Comparison of ENCODE assay signal across 16 mouse cellular contexts in the genomic region with DNA sequence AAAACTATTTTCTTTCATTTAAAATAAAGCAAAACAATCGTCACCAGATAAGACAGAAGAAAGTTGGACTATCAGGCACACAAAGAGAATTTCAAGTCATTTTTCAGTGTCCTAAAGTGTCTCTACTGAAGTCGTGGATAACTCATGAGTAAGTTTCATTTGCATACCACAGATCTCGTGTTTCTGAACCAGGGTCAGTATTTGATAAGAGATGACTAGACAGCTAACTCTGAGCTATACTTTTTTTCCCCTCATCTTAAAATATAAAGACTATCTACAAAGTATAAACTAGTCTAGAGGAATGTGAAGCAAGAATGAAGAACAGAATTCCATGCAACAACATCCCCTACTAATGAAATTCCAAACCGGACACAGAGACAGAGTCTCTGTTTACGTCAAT.
A peak's percentile ranks its signal among the peaks of the same experiment; 100 is the strongest.
DNase-seq lines count a peak whose midpoint lies in the region; TF ChIP-seq lines count a peak whose summit lies in the region.
"Had no signal": no experiment of that assay in that cellular context is flagged by ENCODE, and none has a peak within 500 bp of the region (broad histone marks: within the 10 kb centered on the region; RNA-seq: fewer than 3 reads in every experiment).

No protein-coding gene starts in this region.

- H3K9me3 ChIP-seq in CH12.LX (replicated peaks; ENCODE audit: low read length) = no peaks in the 10 kb centered on the region
- H3K9me3 ChIP-seq: G1E had no signal

- no peak overlapping the region for H3K4me2 ChIP-seq in CH12.LX (ENCODE audit: insufficient read depth, low read depth, poor library complexity, severe bottlenecking)

- no peak for TF ChIP-seq RAD21 in CH12.LX (IDR thresholded peaks at IDR 0.05; ENCODE audit: low read depth, low read length)

- no peak overlapping the region for H3K4me3 ChIP-seq in CH12.LX (replicated peaks in 1 of 3; ENCODE audit: low read depth in 2 of 3, low read length in 2 of 3, poor library complexity in 1 of 3)

- no peak for TF ChIP-seq POLR2A in CH12.LX (IDR thresholded peaks at IDR 0.05; ENCODE audit: low read depth, low read length)

- no peak overlapping the region for H3K9ac ChIP-seq in CH12.LX (ENCODE audit: insufficient read depth, low read depth)

- no peak for TF ChIP-seq CTCF in CH12.LX (conservative IDR thresholded peaks at IDR 0.05 in 1 of 2, IDR thresholded peaks at IDR 0.05 in 1 of 2; ENCODE audit: low read depth in 2 of 2, low read length in 2 of 2)

- H3K4me1 ChIP-seq in CH12.LX (ENCODE audit: control insufficient read depth in 1 of 2, insufficient read depth in 2 of 2) = peaks cover 2 to 33% of the 10 kb centered on the region in 2 experiments; a peak in 3 of 4 replicates

- DNase-seq in CH12.LX (ENCODE audit: extremely low read depth) = peak; percentile 61
- no peak for DNase-seq in ovary, adult 18-20 months (ENCODE audit: low spot score)
- DNase-seq: adrenal gland, adult 2 months; adrenal gland, adult 8-10 months; adrenal gland, postnatal 10 days; adrenal gland, postnatal 14 days; adrenal gland, postnatal 25 days; adrenal gland, postnatal 36 days; B cell, adult 2 months; cerebellum, adult 11 months; cerebellum, adult 11-12 months; cerebellum, adult 18-20 months; cerebellum, adult 2 months; cerebellum, adult 8-10 months had no signal

- H3K79me2 ChIP-seq in CH12.LX (replicated peaks; ENCODE audit: control insufficient read depth, extremely low read depth, insufficient read depth, poor library complexity, severe bottlenecking) = no peaks in the 10 kb centered on the region

- dilution Hi-C loops in CH12.LX (cut with MboI; ENCODE audit: extremely low pct_ligation_motif_present, extremely low pct_unique_long_range_greater_than_20kb, low sequenced_read_pairs) = no loop called here

- peak; percentile 59 for TF ChIP-seq EP300 in CH12.LX (IDR thresholded peaks at IDR 0.05; ENCODE audit: low read length)

- H3K27ac ChIP-seq in CH12.LX (ENCODE audit: insufficient read depth, low read depth) = no peak overlapping the region

- H3K36me3 ChIP-seq in CH12.LX (replicated peaks in 1 of 2; ENCODE audit: control insufficient read depth in 1 of 2, insufficient read depth in 1 of 2, low read length in 1 of 2) = peaks cover 5 to 31% of the 10 kb centered on the region in 2 experiments

- in situ Hi-C loops in CH12.LX (cut with MboI; ENCODE audit: low pct_ligation_motif_present, low pct_unique_long_range_greater_than_20kb, low sequenced_read_pairs) = loop anchor here (25.0 kb wide), 1 partner anchor 955 kb away; no protein-coding TSS in a partner anchor

- no peaks in the 10 kb centered on the region for H3K27me3 ChIP-seq in CH12.LX (replicated peaks)
- H3K27me3 ChIP-seq: Patski had no signal

TF ChIP-seq in CH12.LX, 34 proteins besides CTCF, POLR2A, EP300 and RAD21:
- no peak for TF ChIP-seq KAT2A (IDR thresholded peaks at IDR 0.05; ENCODE audit: insufficient replicate concordance, low read length)
- peak; percentile 86 for TF ChIP-seq BHLHE40 (IDR thresholded peaks at IDR 0.05; ENCODE audit: low read depth, low read length)
